Mouse (Mus musculus) urinary bladder, postnatal 4 days (tissue): ENCODE results near the gene Ppp1r14b.

Experiments
- DNase-seq, 2 experiments: peaks; one replicate each; pipeline ENCODE4 v3.0.0; 2021 to 2022; ENCODE audit warnings: low spot score in 2 of 2

Ppp1r14b gene

GRCm38 (mm10) chr19:6974211-6975205 lies at the start of gene Ppp1r14b:
Ppp1r14b (plus strand) TSS chr19:6974968.
- DNase-seq = peak; percentile 77 to 89

- no peak for DNase-seq
Observed at GRCm38 (mm10) chr19:6925307-6925573, 49.5 kb upstream of the Ppp1r14b start, which contains the start of gene Catsperz. Catsperz (minus strand) TSS chr19:6925380.

- no peak for DNase-seq
Observed at GRCm38 (mm10) chr19:6925611-6926329, 49.0 kb upstream of the Ppp1r14b start.

- DNase-seq = no peak
Observed at GRCm38 (mm10) chr19:6926559-6927255, 48.1 kb upstream of the Ppp1r14b start.

- no peak for DNase-seq
Observed at GRCm38 (mm10) chr19:6928080-6928479, 46.7 kb upstream of the Ppp1r14b start.

- no peak for DNase-seq
Observed at GRCm38 (mm10) chr19:6931002-6931401, 43.8 kb upstream of the Ppp1r14b start.

- no peak for DNase-seq
Observed at GRCm38 (mm10) chr19:6932018-6932417, 42.8 kb upstream of the Ppp1r14b start.

GRCm38 (mm10) chr19:6933102-6933435 lies 41.7 kb upstream of the Ppp1r14b start:
- DNase-seq = no peak

GRCm38 (mm10) chr19:6933436-6934194 lies 41.2 kb upstream of the Ppp1r14b start:
- no peak for DNase-seq

- no peak for DNase-seq
Observed at GRCm38 (mm10) chr19:6934195-6934977, 40.4 kb upstream of the Ppp1r14b start, which contains the start of gene Kcnk4. Kcnk4 (minus strand) TSS chr19:6934515.

GRCm38 (mm10) chr19:6936299-6936698 lies 38.5 kb upstream of the Ppp1r14b start:
- no peak for DNase-seq

GRCm38 (mm10) chr19:6937541-6938465 lies 37.0 kb upstream of the Ppp1r14b start:
- DNase-seq = no peak

- no peak for DNase-seq
Observed at GRCm38 (mm10) chr19:6939106-6940002, 35.4 kb upstream of the Ppp1r14b start.

- DNase-seq = peak in 1 of 2 experiments; percentile 58
Observed at GRCm38 (mm10) chr19:6940396-6941351, 34.1 kb upstream of the Ppp1r14b start.

- peak; percentile 92 to 96 for DNase-seq
Observed at GRCm38 (mm10) chr19:6941372-6942248, 33.2 kb upstream of the Ppp1r14b start, which contains the start of gene Bad. Bad (plus strand) TSS chr19:6941861.

GRCm38 (mm10) chr19:6942249-6942691 lies 32.5 kb upstream of the Ppp1r14b start, which contains the start of gene Gpr137:
Gpr137 (minus strand) TSS chr19:6942480.
- peak; percentile 94 to 95 for DNase-seq
